ENCODE assay signal across 14 mouse cellular contexts in genomic region chr10:42682421-42682820, GRCm38 (mm10).
"Had no signal": no experiment of that assay in that cellular context is flagged by ENCODE, and none has a peak within 500 bp of the region (broad histone marks: within the 10 kb centered on the region; RNA-seq: fewer than 3 reads in every experiment).

No protein-coding gene starts in this region.

- H3K36me3 ChIP-seq: intestine, embryonic 15.5 days; limb, embryonic 12.5 days; limb, embryonic 15.5 days had no signal

- H3K4me3 ChIP-seq: intestine, embryonic 15.5 days; limb, embryonic 12.5 days; limb, embryonic 15.5 days; liver, embryonic 12.5 days; liver, embryonic 15.5 days had no signal

- H3K9ac ChIP-seq: intestine, embryonic 15.5 days; limb, embryonic 12.5 days; limb, embryonic 15.5 days; liver, embryonic 12.5 days; liver, embryonic 15.5 days had no signal

- H3K27ac ChIP-seq: intestine, embryonic 15.5 days; limb, embryonic 12.5 days; limb, embryonic 15.5 days; liver, embryonic 12.5 days; liver, embryonic 15.5 days had no signal

- H3K4me1 ChIP-seq: intestine, embryonic 15.5 days; limb, embryonic 15.5 days had no signal

- H3K9me3 ChIP-seq: intestine, embryonic 15.5 days; limb, embryonic 12.5 days; limb, embryonic 15.5 days; liver, embryonic 12.5 days; liver, embryonic 15.5 days had no signal

- H3K27me3 ChIP-seq: intestine, embryonic 15.5 days; liver, embryonic 12.5 days; liver, embryonic 15.5 days had no signal

- H3K4me2 ChIP-seq: intestine, embryonic 15.5 days; limb, embryonic 12.5 days; limb, embryonic 15.5 days; liver, embryonic 12.5 days; liver, embryonic 15.5 days; midbrain, embryonic 11.5 days had no signal

- ATAC-seq: intestine, embryonic 15.5 days; liver, embryonic 12.5 days had no signal

- DNase-seq: kidney, postnatal 4 days; left cerebral cortex, postnatal 4 days; lung, adult 2 months; lung, postnatal 14 days; lung, postnatal 4 days; midbrain, embryonic 14.5 days; thymus, adult 18-20 months; thymus, postnatal 36 days had no signal
